Mouse (Mus musculus) brain, embryonic 14.5 days (tissue): ENCODE data around the gene Plekhh3. TPM values are rescaled to one million over a fixed set of nuclear protein-coding genes. Genes with fewer than 3 reads are reported as not detected.

Source experiments
- DNase-seq: peaks from one replicate; pipeline ENCODE4 v3.0.0-alpha.2; 2011; ENCODE audit warnings: low read depth
- CTCF ChIP-seq: fragments of 200-500 bp; IDR thresholded peaks from 2 replicates; pipeline ENCODE4 v1.5.1; 2012; ENCODE audit warnings: inconsistent platforms, mild to moderate bottlenecking, moderate library complexity, borderline replicate concordance; ENCODE audit not compliant: insufficient read depth, insufficient read length; ENCODE audit errors: extremely low read depth
- POLR2A ChIP-seq: fragments of 200-500 bp; IDR thresholded peaks from 2 replicates; pipeline ENCODE4 v1.6.1; 2012; ENCODE audit warnings: mild to moderate bottlenecking, inconsistent platforms, borderline replicate concordance; ENCODE audit not compliant: poor library complexity, insufficient read depth, insufficient read length, severe bottlenecking; ENCODE audit errors: extremely low read depth
- polyA plus RNA-seq: library from polyadenylated mRNA; depleted of rRNA; stranded (reverse); fragments of >200 nt; gene quantifications from 2 replicates; pipeline ENCODE4 v1.2.3, GENCODE M21; 2012

The Plekhh3 gene
- polyA plus RNA-seq, 1 experiment = 12.0 TPM

DNA sequence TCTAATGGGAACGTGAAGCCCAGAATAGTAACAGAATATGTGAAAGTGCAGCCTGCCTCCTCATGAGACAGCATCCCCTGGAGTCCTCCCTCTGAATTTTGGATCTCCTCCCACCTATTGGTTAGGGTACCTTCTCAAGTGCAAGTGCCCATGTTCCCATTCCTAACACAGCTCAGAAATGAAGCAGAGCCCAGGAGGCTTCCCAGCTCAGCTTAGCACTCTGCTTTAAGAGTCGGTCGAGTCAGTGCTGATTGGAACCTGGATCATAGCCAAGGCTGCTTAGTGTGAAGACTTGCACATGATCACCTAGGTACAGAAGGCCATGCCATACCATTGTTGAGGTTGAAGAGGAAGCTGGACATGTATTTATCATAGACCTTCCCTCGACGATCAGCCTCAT is 23.0 kb upstream of the Plekhh3 start:
- TF ChIP-seq POLR2A (no peak), CTCF (no peak)
- DNase-seq = no peak

DNA sequence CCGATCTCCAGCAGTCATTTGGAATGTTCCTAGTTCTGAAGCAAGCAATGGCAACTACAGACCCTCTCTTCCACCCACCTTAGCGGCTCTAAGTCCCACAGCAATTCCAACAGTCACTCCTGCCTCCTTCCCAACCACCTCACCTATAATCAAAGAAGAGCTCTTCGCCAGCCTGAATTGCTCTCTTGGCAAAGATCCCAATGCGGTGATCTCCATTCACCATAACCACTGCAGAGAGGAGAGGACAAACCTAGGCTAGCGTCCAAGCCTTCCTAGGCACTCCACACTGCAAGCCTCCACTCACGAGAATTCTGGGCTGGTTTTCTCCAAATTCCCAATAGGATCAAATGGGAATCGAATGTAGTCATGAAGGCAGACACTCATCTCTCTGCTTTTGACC is 21.9 kb upstream of the Plekhh3 start:
- no peak for DNase-seq
- no peak for TF ChIP-seq POLR2A
- no peak for TF ChIP-seq CTCF

DNA sequence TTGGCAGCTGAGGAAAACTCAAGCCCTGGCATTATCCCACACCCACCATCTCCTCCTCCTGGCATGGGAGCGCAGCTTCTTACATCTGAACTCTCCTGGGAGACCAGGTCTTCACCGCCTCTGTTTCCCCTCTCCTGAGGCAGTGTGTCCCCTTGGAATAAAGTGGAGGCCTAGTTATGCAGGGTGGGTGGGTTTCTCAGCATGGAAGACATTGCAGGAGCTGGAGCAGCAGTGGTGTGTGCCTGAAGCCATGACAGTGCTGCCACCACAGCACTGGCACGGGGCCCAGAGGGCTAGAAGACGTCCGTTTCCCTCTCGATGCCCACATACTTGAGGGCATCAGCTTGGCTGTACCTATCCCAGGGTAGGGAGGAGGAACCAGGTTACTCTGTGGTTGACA is 21.5 kb upstream of the Plekhh3 start:
- TF ChIP-seq POLR2A (no peak), CTCF (no peak)
- DNase-seq = no peak

DNA sequence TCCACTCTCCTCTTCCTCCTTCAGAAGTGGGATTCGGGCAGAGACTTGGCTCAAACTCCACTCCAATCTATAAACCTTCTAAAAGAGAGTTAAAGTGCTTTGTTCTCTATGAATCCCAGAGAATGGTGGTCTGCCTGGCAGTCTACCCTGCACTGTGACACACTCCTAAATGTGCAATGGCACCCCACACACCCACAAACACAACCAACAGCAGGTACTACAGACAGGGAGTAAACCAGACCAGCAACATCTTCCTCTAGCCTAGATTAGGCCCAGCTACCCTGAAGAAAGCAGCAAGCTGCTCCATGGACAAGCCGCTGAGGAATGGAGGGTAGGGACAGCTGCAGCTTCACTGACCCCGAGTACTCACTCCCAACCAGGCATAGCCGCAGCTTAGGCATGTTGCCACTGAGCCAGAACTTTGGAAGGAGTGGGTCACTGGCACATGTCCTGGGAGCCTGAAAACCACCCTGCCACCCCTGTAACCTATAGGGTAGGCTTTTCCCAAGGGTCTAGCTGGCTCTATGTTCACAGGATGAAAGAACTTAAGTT is 20.8 kb upstream of the Plekhh3 start:
- DNase-seq = no peak
- TF ChIP-seq POLR2A = no peak
- TF ChIP-seq CTCF = no peak

DNA sequence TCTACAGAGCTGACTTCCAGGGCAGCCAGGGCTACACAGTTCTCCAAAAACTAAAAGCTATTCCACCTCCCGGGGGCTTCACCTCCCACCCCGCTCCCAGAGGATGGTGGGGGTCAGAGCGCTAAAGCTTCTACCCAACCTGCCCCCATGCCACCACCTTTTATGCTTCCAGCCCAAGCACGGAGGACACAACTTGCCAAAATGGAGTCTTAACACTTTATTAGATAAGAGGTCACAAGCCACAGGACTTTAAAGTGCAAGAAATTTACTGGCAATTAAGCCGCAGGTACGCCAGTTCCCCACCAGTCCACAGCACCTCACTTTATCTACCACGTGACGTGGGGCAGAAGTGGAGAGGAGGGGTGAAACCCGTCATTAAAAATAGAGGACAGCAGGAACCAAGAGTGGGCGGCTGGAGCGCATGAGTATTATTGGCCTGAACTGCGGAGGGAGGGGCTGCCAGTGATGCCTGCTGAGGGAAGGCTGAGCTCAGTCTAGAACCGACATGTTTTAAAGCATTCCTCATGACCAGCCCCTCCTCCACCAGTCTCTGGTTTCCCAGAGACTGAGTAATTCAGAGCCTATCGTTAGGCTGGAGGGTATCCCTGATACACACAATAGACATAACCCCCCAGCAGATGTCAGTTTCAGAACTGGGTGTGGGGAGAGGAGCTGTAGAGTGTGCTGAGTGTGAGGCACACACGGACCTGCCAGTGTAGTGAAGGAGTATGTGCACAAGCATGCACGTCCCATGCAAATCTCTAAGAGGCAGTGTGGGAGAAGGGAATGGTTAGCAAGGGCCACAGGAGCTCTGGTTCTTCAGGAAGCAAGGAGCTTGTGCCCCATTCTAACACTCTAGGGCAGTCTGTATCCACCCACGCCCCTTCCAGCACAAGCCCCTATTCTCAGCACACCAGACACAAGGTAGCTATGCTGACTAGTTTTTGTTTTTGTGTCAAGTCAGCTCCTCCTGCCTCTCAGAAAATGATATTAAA is 20.1 kb upstream of the Plekhh3 start:
- TF ChIP-seq POLR2A = no peak
- TF ChIP-seq CTCF = no peak
- DNase-seq = no peak

DNA sequence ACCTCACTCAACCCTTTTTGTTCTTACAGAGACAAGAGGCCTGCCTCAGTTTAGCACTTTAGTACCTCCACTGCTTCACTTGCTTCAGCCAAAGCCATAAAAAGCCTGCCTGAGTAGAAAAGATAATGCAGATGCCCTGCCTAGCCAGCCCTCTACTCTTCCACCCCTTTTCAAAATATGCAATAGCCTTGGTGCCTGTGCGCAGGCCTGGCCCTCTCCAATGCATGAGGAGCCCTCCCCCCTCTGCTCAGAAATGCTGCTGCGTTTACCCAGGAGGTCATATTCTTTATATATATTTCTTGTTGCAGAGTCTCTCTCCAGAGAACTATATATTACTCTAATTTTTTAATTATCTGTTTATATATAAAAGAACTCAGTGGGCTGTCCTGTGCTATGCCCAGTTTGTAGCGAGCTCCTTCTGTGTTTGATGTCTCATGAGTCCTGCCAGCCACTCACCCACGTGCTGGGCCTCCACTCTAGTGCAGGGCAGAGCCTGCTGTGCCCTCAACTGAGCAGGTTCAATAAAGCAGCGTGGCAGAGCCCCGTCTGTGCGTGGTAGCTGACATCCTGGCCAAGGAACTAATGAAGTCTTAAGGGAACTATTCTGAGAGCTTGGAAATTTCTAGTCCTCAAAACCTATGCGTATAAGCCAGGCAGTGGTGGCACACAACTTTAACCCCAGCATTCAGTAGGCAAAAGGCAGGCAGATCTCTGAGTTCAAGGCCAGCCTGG is 19.2 kb upstream of the Plekhh3 start:
- TF ChIP-seq POLR2A = no peak
- TF ChIP-seq CTCF = no peak
- no peak for DNase-seq

DNA sequence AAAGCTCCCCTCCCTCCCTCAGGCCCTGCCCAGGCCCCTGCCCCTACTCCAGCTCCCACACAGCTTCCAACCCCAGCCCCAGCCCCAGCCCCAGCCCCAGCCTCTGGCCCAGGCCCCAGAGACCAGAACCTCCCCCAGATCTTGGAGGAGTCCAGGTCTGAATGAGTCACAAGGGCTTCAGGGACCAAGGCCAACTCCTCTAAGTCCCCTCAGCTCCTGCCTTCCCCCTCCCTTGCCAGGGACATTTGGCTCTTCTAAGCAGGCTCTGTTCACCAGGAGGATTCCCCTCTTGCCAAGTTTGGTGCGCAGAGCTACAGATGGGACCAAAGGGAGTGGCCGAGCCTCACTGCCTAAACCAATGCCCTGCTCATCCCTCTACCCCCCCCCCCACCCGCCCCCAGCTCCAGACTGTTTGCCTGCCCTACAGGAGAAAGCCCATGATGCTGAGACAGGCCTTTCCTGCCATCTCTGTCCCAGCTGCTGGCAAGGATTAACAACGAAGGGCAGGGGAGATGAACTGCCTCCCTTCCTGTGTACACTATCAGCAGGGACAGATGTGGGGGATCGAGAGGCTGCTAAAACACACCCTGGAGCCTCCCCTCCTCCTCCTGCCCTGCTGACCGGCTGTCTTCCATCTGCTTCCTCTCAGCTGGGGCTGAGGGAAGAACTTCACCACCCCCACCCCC is 18.5 kb upstream of the Plekhh3 start:
- DNase-seq = peak; percentile 90
- TF ChIP-seq POLR2A (no peak), CTCF (no peak)

DNA sequence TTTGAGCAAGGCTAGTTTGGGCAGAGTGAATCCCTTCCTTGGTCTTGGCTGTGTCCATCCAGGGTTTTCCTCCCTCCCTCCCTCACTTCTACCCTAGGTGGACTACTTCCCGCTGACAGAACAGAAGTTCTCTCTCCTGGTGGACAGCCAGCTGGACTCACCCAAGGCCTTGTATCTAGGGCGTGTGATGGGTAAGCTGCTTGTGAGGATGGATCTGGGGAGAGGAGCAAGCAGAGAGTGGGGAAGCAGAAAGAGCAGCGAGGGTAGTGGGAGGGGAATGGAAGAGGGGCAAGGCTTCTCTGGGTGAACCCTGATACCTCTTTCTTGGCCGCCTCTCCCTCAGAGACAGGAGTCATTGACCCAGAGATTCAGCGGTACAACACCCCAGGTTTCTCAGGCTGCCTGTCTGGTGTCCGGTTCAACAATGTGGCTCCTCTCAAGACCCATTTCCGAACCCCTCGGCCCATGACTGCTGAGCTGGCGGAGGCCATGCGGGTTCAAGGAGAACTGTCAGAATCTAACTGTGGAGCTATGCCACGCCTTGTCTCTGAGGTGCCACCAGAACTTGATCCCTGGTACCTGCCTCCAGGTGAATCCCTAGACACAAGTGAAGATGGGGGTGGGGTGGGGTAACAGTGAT is 17.1 kb upstream of the Plekhh3 start:
- TF ChIP-seq POLR2A = no peak
- no peak for TF ChIP-seq CTCF
- DNase-seq = no peak

DNA sequence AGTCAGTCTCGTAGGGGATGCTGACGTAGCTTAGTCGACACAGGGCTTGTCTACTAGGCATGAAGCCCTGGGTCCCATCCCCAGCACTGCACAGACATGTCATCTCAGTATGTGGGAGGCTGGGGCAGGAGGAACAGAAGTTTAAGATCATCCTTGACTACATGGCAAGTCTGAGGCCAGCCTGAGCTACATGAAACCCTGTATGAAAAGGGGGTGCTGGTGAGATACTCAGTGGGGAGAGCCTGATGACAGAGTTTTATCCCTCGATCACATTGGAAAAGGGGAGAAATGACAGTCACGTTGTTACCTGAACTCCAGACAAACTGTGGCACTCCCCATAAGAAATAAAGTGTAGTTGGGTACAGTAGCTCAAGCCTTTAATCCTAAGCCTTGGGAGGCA is 16.4 kb upstream of the Plekhh3 start:
- no peak for DNase-seq
- TF ChIP-seq POLR2A = no peak
- no peak for TF ChIP-seq CTCF

DNA sequence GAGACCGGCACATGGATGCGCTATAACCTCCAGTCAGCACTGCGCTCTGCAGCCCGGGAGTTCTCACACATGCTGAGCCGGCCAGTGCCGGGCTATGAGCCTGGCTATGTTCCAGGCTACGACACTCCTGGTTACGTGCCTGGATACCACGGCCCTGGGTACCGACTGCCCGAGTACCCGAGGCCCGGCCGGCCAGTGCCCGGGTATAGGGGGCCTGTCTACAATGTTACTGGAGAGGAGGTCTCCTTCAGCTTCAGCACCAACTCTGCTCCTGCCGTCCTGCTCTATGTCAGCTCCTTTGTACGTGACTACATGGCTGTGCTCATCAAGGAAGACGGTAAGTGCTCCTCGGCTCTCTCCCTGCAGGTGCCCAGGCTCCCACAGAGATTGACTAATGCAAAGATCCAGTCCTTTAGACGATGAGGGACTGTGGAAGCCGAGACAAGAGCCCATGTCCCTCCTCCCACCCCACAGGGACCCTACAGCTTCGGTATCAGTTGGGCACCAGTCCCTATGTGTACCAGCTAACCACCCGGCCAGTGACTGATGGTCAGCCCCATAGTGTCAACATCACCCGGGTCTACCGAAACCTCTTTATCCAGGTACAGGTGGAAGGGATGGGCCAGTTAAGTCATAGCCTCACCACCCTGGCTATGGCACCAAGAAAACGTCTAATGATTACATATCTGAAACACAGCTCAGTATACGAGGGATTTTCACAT is 15.5 kb upstream of the Plekhh3 start:
- DNase-seq = no peak
- TF ChIP-seq POLR2A (no peak), CTCF (no peak)
